Mouse (Mus musculus) neural tube, embryonic 13.5 days (tissue): ENCODE measurements around the gene Klrg1. TPM values are rescaled to one million over a fixed set of nuclear protein-coding genes. Genes with fewer than 3 reads are reported as not detected.

ENCODE experiments used
- ATAC-seq: fragments of 200-750 bp; cut with Nextera tagmentation; 2 replicates; pipeline ENCODE4 v1.8.0; 2017; ENCODE audit warnings: low read depth, mild to moderate bottlenecking, moderate TSS enrichment, moderate library complexity
- H3K27ac ChIP-seq: fragments of 300-500 bp; sonication (generic); replicated peaks from 2 replicates; pipeline ENCODE4 v1.5.1; 2015; ENCODE audit warnings: moderate library complexity, mild to moderate bottlenecking, inconsistent platforms
- H3K27me3 ChIP-seq: fragments of 300-500 bp; sonication (generic); 2 replicates; pipeline ENCODE4 v1.6.1; 2015; ENCODE audit warnings: mild to moderate bottlenecking, inconsistent platforms
- H3K36me3 ChIP-seq: fragments of 300-500 bp; sonication (generic); 2 replicates; pipeline ENCODE4 v1.6.1; 2015; ENCODE audit warnings: mild to moderate bottlenecking, inconsistent platforms
- H3K4me1 ChIP-seq: fragments of 300-500 bp; sonication (generic); replicated peaks from 2 replicates; pipeline ENCODE4 v1.6.1; 2015; ENCODE audit warnings: inconsistent platforms
- H3K4me2 ChIP-seq: fragments of 300-500 bp; sonication (generic); 2 replicates; pipeline ENCODE4 v1.6.1; 2015; ENCODE audit warnings: inconsistent platforms, mild to moderate bottlenecking, moderate library complexity
- H3K4me3 ChIP-seq: fragments of 300-500 bp; sonication (generic); 2 replicates; pipeline ENCODE4 v1.5.1; 2015; ENCODE audit warnings: mild to moderate bottlenecking, inconsistent platforms
- H3K9ac ChIP-seq: fragments of 300-500 bp; sonication (generic); 2 replicates; pipeline ENCODE4 v1.6.1; 2015; ENCODE audit warnings: moderate library complexity, mild to moderate bottlenecking, inconsistent platforms
- H3K9me3 ChIP-seq: fragments of 300-500 bp; sonication (generic); 2 replicates; pipeline ENCODE4 v1.6.1; 2016; ENCODE audit warnings: inconsistent platforms
- WGBS: fragments of 180-500 bp; shearing (Covaris S2); methylation state at CpG from one replicate; pipeline ENCODE4 v1.1.7; 2015; 5-methylcytosine and 5-hydroxymethylcytosine counted together
- polyA plus RNA-seq: library from polyadenylated mRNA; unstranded; fragments of >200 nt; fragmentation: Nextera tagmentation; extraction: Ambion mirVana; gene quantifications from 2 replicates; pipeline ENCODE4 v1.2.1, GENCODE M21; 2015

Gene Klrg1
- polyA plus RNA-seq, 1 experiment from 2014 or later, result 0.63 TPM

GRCm38 (mm10) chr6:122252146-122252545 is 30.5 kb downstream of the Klrg1 start:
- WGBS, result 41% methylated on average over 1 of the region's 1 CpGs
- Histone ChIP-seq H3K4me3 (no peak overlapping the region), H3K4me2 (no peak overlapping the region), H3K36me3 (no peaks in the 10 kb centered on the region), H3K9ac (no peak overlapping the region), H3K4me1 (no peaks in the 10 kb centered on the region), H3K27me3 (no peaks in the 10 kb centered on the region), H3K9me3 (no peaks in the 10 kb centered on the region), H3K27ac (no peak overlapping the region)
- no peak; the same call in 1 of the 2 replicates for ATAC-seq

GRCm38 (mm10) chr6:122250033-122250432 is 32.6 kb downstream of the Klrg1 start:
- Histone ChIP-seq H3K36me3 (no peaks in the 10 kb centered on the region), H3K27me3 (no peaks in the 10 kb centered on the region), H3K9me3 (no peaks in the 10 kb centered on the region), H3K9ac (no peak overlapping the region), H3K27ac (no peak overlapping the region), H3K4me3 (no peak overlapping the region), H3K4me1 (no peaks in the 10 kb centered on the region), H3K4me2 (no peak overlapping the region)
- 75% methylated on average over 4 of the region's 4 CpGs for WGBS
- ATAC-seq, result no peak

Other genes with a start within 250 kb of the Klrg1 start
- 59.9 and 66.1 TPM in 2 replicates for gene M6pr, start 25.8 kb upstream of the Klrg1 start, polyA plus RNA-seq
- gene Phc1, start 57.7 kb upstream of the Klrg1 start, polyA plus RNA-seq, result 34.0 and 34.4 TPM in 2 replicates
- gene Rimklb, start 215.9 kb upstream of the Klrg1 start, polyA plus RNA-seq, result 90.9 and 95.0 TPM in 2 replicates
- gene Mfap5, start 223.0 kb upstream of the Klrg1 start, polyA plus RNA-seq, result 2.8 and 4.0 TPM in 2 replicates